Mouse (Mus musculus) E14TG2a.4 (cell line): ENCODE results near the gene Tcap.
"Not testable (repeated sequence)": the region's sequence is repeated elsewhere in the genome, so short reads cannot be mapped to it uniquely, and the experiment has no call there.

Source experiments
- H3K27me3 ChIP-seq: 2 replicates; pipeline ENCODE4 v1.6.1; 2014; ENCODE audit warnings: low read length, control low read depth; ENCODE audit not compliant: insufficient read depth
- H3K36me3 ChIP-seq: 2 replicates; pipeline ENCODE4 v1.6.1; 2014; ENCODE audit warnings: low read length, control low read depth; ENCODE audit not compliant: insufficient read depth
- H3K4me1 ChIP-seq: replicated peaks from 2 replicates; pipeline ENCODE4 v1.6.1; 2014; ENCODE audit warnings: low read depth, low read length, control low read depth
- H3K4me3 ChIP-seq: replicated peaks from 2 replicates; pipeline ENCODE4 v1.5.1; 2014; ENCODE audit warnings: mild to moderate bottlenecking, low read length
- H3K9me3 ChIP-seq: 2 replicates; pipeline ENCODE4 v1.6.1; 2014; ENCODE audit warnings: low read length, control low read depth
- CTCF ChIP-seq: conservative IDR thresholded peaks from 2 replicates; pipeline ENCODE4 v1.5.1; 2014; ENCODE audit warnings: low read length
- NANOG ChIP-seq: IDR thresholded peaks from 2 replicates; pipeline ENCODE4 v1.6.1; 2014; ENCODE audit warnings: borderline replicate concordance, low read length, mixed read lengths
- POU5F1 ChIP-seq: IDR thresholded peaks from 2 replicates; pipeline ENCODE4 v1.6.1; 2014; ENCODE audit warnings: low read length, borderline replicate concordance

The Tcap gene

GRCm38 (mm10) chr11:98380106-98380505 is 3.5 kb upstream of the Tcap start:
- Histone ChIP-seq H3K9me3 (no peaks in the 10 kb centered on the region), H3K4me1 (peaks cover 77% of the 10 kb centered on the region), H3K27me3 (peaks cover 28% of the 10 kb centered on the region), H3K36me3 (peaks cover 58% of the 10 kb centered on the region), H3K4me3 (no peak overlapping the region)
- no peak for TF ChIP-seq NANOG
- no peak for TF ChIP-seq POU5F1
- no peak for TF ChIP-seq CTCF

GRCm38 (mm10) chr11:98381651-98382050 is 2.0 kb upstream of the Tcap start:
- Histone ChIP-seq H3K27me3 (peaks cover 43% of the 10 kb centered on the region), H3K36me3 (peaks cover 43% of the 10 kb centered on the region), H3K9me3 (no peaks in the 10 kb centered on the region), H3K4me1 (peaks cover 72% of the 10 kb centered on the region), H3K4me3 (no peak overlapping the region)
- TF ChIP-seq POU5F1: no peak
- no peak for TF ChIP-seq NANOG
- TF ChIP-seq CTCF: no peak

- not testable (repeated sequence) for H3K9me3 ChIP-seq, H3K4me3 ChIP-seq
- TF ChIP-seq CTCF: peak; percentile 11; the same call in 1 of the 2 replicates
- Histone ChIP-seq H3K4me1 (peaks cover 72% of the 10 kb centered on the region), H3K27me3 (peaks cover 51% of the 10 kb centered on the region), H3K36me3 (peaks cover 35% of the 10 kb centered on the region)
Measured at GRCm38 (mm10) chr11:98382405-98382804, 1.2 kb upstream of the Tcap start.

GRCm38 (mm10) chr11:98384216-98384615 is 605 bp downstream of the Tcap start:
- TF ChIP-seq CTCF (no peak), NANOG (no peak), POU5F1 (no peak)
- H3K4me3 ChIP-seq: peak overlapping the region; percentile 66
- no peaks in the 10 kb centered on the region for H3K9me3 ChIP-seq
- peaks cover 65% of the 10 kb centered on the region for H3K27me3 ChIP-seq
- H3K36me3 ChIP-seq: peaks cover 17% of the 10 kb centered on the region
- H3K4me1 ChIP-seq: peaks cover 68% of the 10 kb centered on the region

- no peak for TF ChIP-seq CTCF
- TF ChIP-seq NANOG: no peak
- no peak for TF ChIP-seq POU5F1
- Histone ChIP-seq H3K27me3 (peaks cover 66% of the 10 kb centered on the region), H3K4me3 (peak overlapping the region; percentile 66), H3K9me3 (no peaks in the 10 kb centered on the region), H3K36me3 (peaks cover 9% of the 10 kb centered on the region), H3K4me1 (peaks cover 68% of the 10 kb centered on the region)
Measured at GRCm38 (mm10) chr11:98384721-98385637, 1.4 kb downstream of the Tcap start.

GRCm38 (mm10) chr11:98385638-98386585 is 2.3 kb downstream of the Tcap start, which contains the start of gene Pnmt:
Gene Pnmt, plus strand, starts transcription at chr11:98386450.
- peaks cover 68% of the 10 kb centered on the region for H3K4me1 ChIP-seq
- no peaks in the 10 kb centered on the region for H3K9me3 ChIP-seq
- TF ChIP-seq NANOG (no peak), POU5F1 (no peak), CTCF (no peak)
- H3K27me3 ChIP-seq: peaks cover 74% of the 10 kb centered on the region
- H3K36me3 ChIP-seq: peaks cover under 1% of the 10 kb centered on the region; the same call in 1 of the 2 replicates
- peak within 1 kb of the TSS; percentile 62 for H3K4me3 ChIP-seq

- Histone ChIP-seq H3K9me3 (no peaks in the 10 kb centered on the region), H3K36me3 (no peaks in the 10 kb centered on the region), H3K27me3 (peaks cover 74% of the 10 kb centered on the region), H3K4me3 (peak overlapping the region; percentile 62), H3K4me1 (peaks cover 72% of the 10 kb centered on the region)
- TF ChIP-seq CTCF: no peak
- no peak for TF ChIP-seq NANOG
Measured at GRCm38 (mm10) chr11:98386596-98386995, 3.0 kb downstream of the Tcap start.

GRCm38 (mm10) chr11:98387056-98387577 is 3.5 kb downstream of the Tcap start:
- Histone ChIP-seq H3K27me3 (peaks cover 70% of the 10 kb centered on the region), H3K9me3 (no peaks in the 10 kb centered on the region), H3K4me3 (peak overlapping the region; percentile 62; the same call in 1 of the 2 replicates), H3K4me1 (peaks cover 74% of the 10 kb centered on the region), H3K36me3 (no peaks in the 10 kb centered on the region)
- TF ChIP-seq POU5F1 (no peak), NANOG (no peak), CTCF (no peak)
